Comparison of ENCODE assay signal across 8 mouse cellular contexts in the genomic region with DNA sequence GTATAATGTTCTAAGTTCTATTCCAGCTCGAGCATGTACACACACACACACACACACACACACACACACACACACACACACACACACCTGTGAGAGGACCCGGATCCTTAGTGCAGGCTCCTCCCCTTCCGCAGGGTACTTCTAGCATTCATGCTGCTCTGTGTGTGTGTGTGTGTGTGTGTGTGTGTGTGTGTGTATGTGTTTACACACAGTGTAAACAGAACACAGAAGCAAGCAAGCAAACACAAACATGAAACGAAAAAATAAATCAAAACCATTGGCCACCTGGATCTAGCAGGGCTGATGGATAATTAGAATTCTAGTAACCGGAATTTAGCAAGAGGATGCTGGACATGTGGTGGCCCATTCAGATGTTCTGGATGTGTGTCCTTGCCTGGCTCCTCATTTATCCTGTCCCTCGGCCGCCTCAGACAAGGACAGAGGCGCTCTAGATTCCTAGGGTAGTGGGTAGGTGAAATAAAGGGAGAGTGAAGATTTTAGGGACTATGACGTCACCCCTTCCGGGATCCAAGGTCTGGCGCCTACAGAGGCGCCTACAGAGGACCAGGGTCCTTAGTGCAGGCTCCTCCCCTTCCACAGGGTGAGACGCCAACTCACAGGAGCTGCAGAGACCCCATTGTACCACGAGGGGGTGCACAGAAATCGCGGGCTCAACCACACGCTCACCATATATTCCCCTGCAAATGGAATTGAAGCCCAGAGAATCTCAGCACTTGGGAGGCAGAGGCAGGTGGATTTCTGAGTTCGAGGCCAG. TPM values are rescaled to one million over a fixed set of nuclear protein-coding genes. Genes with fewer than 3 reads are reported as not detected.
DNase-seq lines count a peak whose midpoint lies in the region; ATAC-seq and TF ChIP-seq lines count a peak whose summit lies in the region.

No protein-coding gene starts in this region.

- no peak for DNase-seq in Patski (ENCODE audit: low read depth, low spot score)
- peak; percentile 89 to 92 for DNase-seq in cerebellum, postnatal 10 days
- DNase-seq in gastrocnemius, adult 18-20 months (ENCODE audit: low spot score): peak; percentile 78
- peak; percentile 62 to 77 for DNase-seq in left cerebral cortex, adult 8-10 months (ENCODE audit: low spot score in 2 of 2)
- DNase-seq in right cerebral cortex, postnatal 10 days (ENCODE audit: low spot score in 2 of 2): peak; percentile 87 to 90
- DNase-seq in urinary bladder, postnatal 25 days (ENCODE audit: low spot score): peak; percentile 59

- CTCF ChIA-PET in Patski (lab: Charles Lee): interaction anchor here (0.9 to 5.2 kb wide), 9 partner anchors 11 to 116 kb away, joined by 3 to 64 read pairs (median 5); no protein-coding TSS in a partner anchor

- H3K9ac ChIP-seq in hindbrain, embryonic 15.5 days: no peak overlapping the region

- ATAC-seq in Patski: peak; percentile 78
- peak; percentile 40 for ATAC-seq in hindbrain, embryonic 15.5 days (ENCODE audit: low FRiP score, low read depth)
- peak; percentile 91 for ATAC-seq in megakaryocyte progenitor cell, adult 5-6 weeks (replicated peaks; ENCODE audit: poor library complexity)

- no peak for TF ChIP-seq CTCF in Patski (IDR thresholded peaks at IDR 0.05)

- H3K27ac ChIP-seq in hindbrain, embryonic 15.5 days (replicated peaks): peak overlapping the region; percentile 95

- H3K9me3 ChIP-seq in hindbrain, embryonic 15.5 days: no peaks in the 10 kb centered on the region

- 32% methylated on average over 18 of the region's 18 CpGs for WGBS in hindbrain, embryonic 15.5 days

- POLR2A ChIA-PET in Patski (lab: Charles Lee): no interaction called here

- H3K36me3 ChIP-seq in hindbrain, embryonic 15.5 days: no peaks in the 10 kb centered on the region

- H3K4me2 ChIP-seq in hindbrain, embryonic 15.5 days: no peak overlapping the region

- peaks cover 59% of the 10 kb centered on the region for H3K4me1 ChIP-seq in hindbrain, embryonic 15.5 days (replicated peaks)

- in situ Hi-C loops in Patski (cut with MboI; ENCODE audit: low pct_unique_long_range_greater_than_20kb): loop anchor here (5.0 kb wide), 2 partner anchors 51 to 116 kb away; no protein-coding TSS in a partner anchor

- no peaks in the 10 kb centered on the region for H3K27me3 ChIP-seq in Patski
- no peaks in the 10 kb centered on the region for H3K27me3 ChIP-seq in hindbrain, embryonic 15.5 days

- no peak overlapping the region for H3K4me3 ChIP-seq in hindbrain, embryonic 15.5 days

RNA-seq across cellular contexts. Expression of gene Pnmal2, which starts 6.6 kb away (rescaled TPM):
- polyA plus RNA-seq in Patski (2021): 11.2 TPM
- total RNA-seq in gastrocnemius, adult 18-20 months (2021): under 1 TPM; 0.50 to 0.64 TPM
- polyA plus RNA-seq in hindbrain, embryonic 15.5 days (2015; fragmentation: Nextera tagmentation; extraction: Ambion mirVana): 142 and 150 TPM in 2 replicates
- total RNA-seq in left cerebral cortex, adult 8-10 months (2022): 100 to 1,000 TPM; 270 to 304 (median 294) TPM
- not detected in 2 replicates for total RNA-seq in megakaryocyte progenitor cell, adult 5-6 weeks (2015)
- 0.20 TPM in 1 of 2 replicates, not detected in the other for total RNA-seq in megakaryocyte progenitor cell, adult 5-6 weeks (2017)

RNA-seq across cellular contexts. Expression of gene Pnmal1, which starts 8.4 kb away (rescaled TPM):
- not detected for polyA plus RNA-seq in Patski (2021)
- not detected for total RNA-seq in gastrocnemius, adult 18-20 months (2021)
- polyA plus RNA-seq in hindbrain, embryonic 15.5 days (2015; fragmentation: Nextera tagmentation; extraction: Ambion mirVana): 52.6 and 57.5 TPM in 2 replicates
- 100 to 1,000 TPM; 101 to 107 (median 104) TPM for total RNA-seq in left cerebral cortex, adult 8-10 months (2022)
- not detected in 2 replicates for total RNA-seq in megakaryocyte progenitor cell, adult 5-6 weeks (2015)
- not detected in 2 replicates for total RNA-seq in megakaryocyte progenitor cell, adult 5-6 weeks (2017)

RNA-seq across cellular contexts. Expression of gene Calm3, which starts 27.1 kb away (rescaled TPM):
- 237 TPM for polyA plus RNA-seq in Patski (2021)
- total RNA-seq in gastrocnemius, adult 18-20 months (2021): 100 to 1,000 TPM; 334 to 349 TPM
- 382 and 391 TPM in 2 replicates for polyA plus RNA-seq in hindbrain, embryonic 15.5 days (2015; fragmentation: Nextera tagmentation; extraction: Ambion mirVana)
- total RNA-seq in left cerebral cortex, adult 8-10 months (2022): 1,000 to 10,000 TPM; 1,595 to 1,874 (median 1,737) TPM
- total RNA-seq in megakaryocyte progenitor cell, adult 5-6 weeks (2015): 125 and 150 TPM in 2 replicates
- total RNA-seq in megakaryocyte progenitor cell, adult 5-6 weeks (2017): 419 and 440 TPM in 2 replicates

RNA-seq across cellular contexts. Expression of gene Gm42372, which starts 31.8 kb away (rescaled TPM):
- 0.03 TPM for polyA plus RNA-seq in Patski (2021)
- total RNA-seq in gastrocnemius, adult 18-20 months (2021): not detected
- polyA plus RNA-seq in hindbrain, embryonic 15.5 days (2015; fragmentation: Nextera tagmentation; extraction: Ambion mirVana): 5.9 and 6.0 TPM in 2 replicates
- total RNA-seq in left cerebral cortex, adult 8-10 months (2022): 10 to 100 TPM; 60.8 to 66.8 (median 62.2) TPM
- total RNA-seq in megakaryocyte progenitor cell, adult 5-6 weeks (2015): 0.67 TPM in 1 of 2 replicates, not detected in the other
- 0.20 TPM in 1 of 2 replicates, not detected in the other for total RNA-seq in megakaryocyte progenitor cell, adult 5-6 weeks (2017)

RNA-seq across cellular contexts. Expression of gene Ccdc8, which starts 41.5 kb away (rescaled TPM):
- 0.04 TPM for polyA plus RNA-seq in Patski (2021)
- under 1 TPM; 0.94 to 0.97 TPM for total RNA-seq in gastrocnemius, adult 18-20 months (2021)
- polyA plus RNA-seq in hindbrain, embryonic 15.5 days (2015; fragmentation: Nextera tagmentation; extraction: Ambion mirVana): 7.4 and 7.7 TPM in 2 replicates
- 1 to 10 TPM; 1.9 to 2.3 (median 2.1) TPM for total RNA-seq in left cerebral cortex, adult 8-10 months (2022)
- total RNA-seq in megakaryocyte progenitor cell, adult 5-6 weeks (2015): 1.1 and 1.3 TPM in 2 replicates
- 3.8 and 6.0 TPM in 2 replicates for total RNA-seq in megakaryocyte progenitor cell, adult 5-6 weeks (2017)

Comparison
In these comparisons a context has a peak if more than half of its experiments do, and no peak if none do; other contexts are left out.
1. ATAC-seq: peak in every context shown above with its lines; median percentile 91 in megakaryocyte progenitor cell, adult 5-6 weeks; 78 in Patski; 40 in hindbrain, embryonic 15.5 days.
2. RNA of gene Pnmal2, which starts 6.6 kb away (total RNA-seq): 270 to 304 TPM in left cerebral cortex, adult 8-10 months; 0.50 to 0.64 TPM in gastrocnemius, adult 18-20 months and 0.20 TPM in megakaryocyte progenitor cell, adult 5-6 weeks; every median in the first group is over 100 times any median in the second.
3. RNA of gene Pnmal1, which starts 8.4 kb away (total RNA-seq): 101 to 107 TPM in left cerebral cortex, adult 8-10 months; not detected in gastrocnemius, adult 18-20 months and not detected in megakaryocyte progenitor cell, adult 5-6 weeks; every median in the first group is over 10 times any median in the second.